Mouse (Mus musculus) hindbrain, embryonic 11.5 days (tissue): ENCODE measurements around the gene Gm20388. TPM values are rescaled to one million over a fixed set of nuclear protein-coding genes. Genes with fewer than 3 reads are reported as not detected.

Experiments used
- ATAC-seq: fragments of 200-750 bp; cut with Nextera tagmentation; 2 replicates; pipeline ENCODE4 v1.8.0; 2017; ENCODE audit warnings: mild to moderate bottlenecking, moderate TSS enrichment, moderate library complexity; ENCODE audit not compliant: low FRiP score
- DNase-seq: peaks from one replicate; pipeline ENCODE4 v3.0.0-alpha.2; 2015; ENCODE audit warnings: low spot score
- H3K27ac ChIP-seq: fragments of 300-500 bp; sonication (generic); 2 replicates; pipeline ENCODE4 v1.5.1; 2014; ENCODE audit warnings: mild to moderate bottlenecking, low read depth, low read length
- H3K27me3 ChIP-seq: fragments of 300-500 bp; sonication (generic); 2 replicates; pipeline ENCODE4 v1.6.1; 2014; ENCODE audit warnings: mild to moderate bottlenecking, low read length, moderate library complexity, mixed read lengths; ENCODE audit not compliant: control insufficient read depth, insufficient read depth
- H3K36me3 ChIP-seq: fragments of 300-500 bp; sonication (generic); 2 replicates; pipeline ENCODE4 v1.6.1; 2014; ENCODE audit warnings: mild to moderate bottlenecking, low read length, moderate library complexity, mixed read lengths; ENCODE audit not compliant: control insufficient read depth, insufficient read depth
- H3K4me1 ChIP-seq: fragments of 300-500 bp; sonication (generic); replicated peaks from 2 replicates; pipeline ENCODE4 v1.6.1; 2014; ENCODE audit warnings: low read length, mixed read lengths; ENCODE audit not compliant: control insufficient read depth, insufficient read depth
- H3K4me2 ChIP-seq: fragments of 300-500 bp; sonication (generic); replicated peaks from 2 replicates; pipeline ENCODE4 v1.6.1; 2014; ENCODE audit warnings: mild to moderate bottlenecking, low read depth, low read length
- H3K4me3 ChIP-seq: fragments of 300-500 bp; sonication (generic); 2 replicates; pipeline ENCODE4 v1.5.1; 2014; ENCODE audit warnings: low read depth, low read length
- H3K9ac ChIP-seq: fragments of 300-500 bp; sonication (generic); 2 replicates; pipeline ENCODE4 v1.6.1; 2014; ENCODE audit warnings: low read depth, low read length
- H3K9me3 ChIP-seq: fragments of 300-500 bp; sonication (generic); 2 replicates; pipeline ENCODE4 v1.6.1; 2016; ENCODE audit warnings: low read length; ENCODE audit not compliant: control insufficient read depth
- WGBS: fragments of 180-500 bp; shearing (Covaris S2); extraction: QIAGEN DNeasy Blood & Tissue Kit; methylation state at CpG from one replicate; pipeline ENCODE4 v1.1.7; 2014; 5-methylcytosine and 5-hydroxymethylcytosine counted together
- polyA plus RNA-seq: library from polyadenylated mRNA; unstranded; fragments of >200 nt; fragmentation: Nextera tagmentation; extraction: Ambion mirVana; gene quantifications from 2 replicates; pipeline ENCODE4 v1.2.1, GENCODE M21; 2014

Gm20388 gene
- polyA plus RNA-seq, 1 experiment from 2014 or later = 11.8 TPM

DNA sequence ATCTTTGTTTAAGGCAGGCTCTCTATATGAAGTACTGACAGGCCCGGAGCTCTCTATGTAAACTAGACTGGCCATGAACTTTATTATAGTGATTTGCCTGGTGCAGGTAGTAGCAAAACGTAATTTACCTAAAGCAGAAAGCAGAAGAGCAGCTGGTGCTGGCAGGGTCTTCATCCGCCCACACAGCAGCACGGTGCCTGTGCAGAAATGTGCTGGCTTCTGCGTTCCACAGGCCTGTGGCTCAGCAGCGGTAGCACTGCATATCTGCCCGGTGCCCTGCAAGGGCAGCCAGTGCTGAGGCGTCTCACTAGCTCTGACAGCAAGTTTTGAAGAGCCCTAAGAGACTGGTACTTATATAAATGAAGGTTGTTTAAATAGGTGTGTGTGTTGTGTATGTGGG, 44.7 kb downstream of the Gm20388 start:
- ATAC-seq = no peak
- Histone ChIP-seq H3K9me3 (no peaks in the 10 kb centered on the region), H3K9ac (no peak overlapping the region), H3K4me2 (no peak overlapping the region), H3K4me3 (no peak overlapping the region), H3K36me3 (peaks cover 23% of the 10 kb centered on the region), H3K27me3 (no peaks in the 10 kb centered on the region), H3K4me1 (no peaks in the 10 kb centered on the region), H3K27ac (no peak overlapping the region)
- 97% methylated on average over 8 of the region's 8 CpGs for WGBS
- DNase-seq = no peak

- H3K9ac ChIP-seq = no peak overlapping the region
- WGBS = 92% methylated on average over 10 of the region's 10 CpGs
- no peaks in the 10 kb centered on the region for H3K9me3 ChIP-seq
- H3K4me3 ChIP-seq = no peak overlapping the region
- ATAC-seq = no peak
- H3K27ac ChIP-seq = no peak overlapping the region
- no peak overlapping the region for H3K4me2 ChIP-seq
- no peak for DNase-seq
- H3K27me3 ChIP-seq = no peaks in the 10 kb centered on the region
- H3K4me1 ChIP-seq = no peaks in the 10 kb centered on the region
- peaks cover 17% of the 10 kb centered on the region for H3K36me3 ChIP-seq
Observed at GRCm38 (mm10) chr8:119958076-119958475, 47.4 kb downstream of the Gm20388 start.

DNA sequence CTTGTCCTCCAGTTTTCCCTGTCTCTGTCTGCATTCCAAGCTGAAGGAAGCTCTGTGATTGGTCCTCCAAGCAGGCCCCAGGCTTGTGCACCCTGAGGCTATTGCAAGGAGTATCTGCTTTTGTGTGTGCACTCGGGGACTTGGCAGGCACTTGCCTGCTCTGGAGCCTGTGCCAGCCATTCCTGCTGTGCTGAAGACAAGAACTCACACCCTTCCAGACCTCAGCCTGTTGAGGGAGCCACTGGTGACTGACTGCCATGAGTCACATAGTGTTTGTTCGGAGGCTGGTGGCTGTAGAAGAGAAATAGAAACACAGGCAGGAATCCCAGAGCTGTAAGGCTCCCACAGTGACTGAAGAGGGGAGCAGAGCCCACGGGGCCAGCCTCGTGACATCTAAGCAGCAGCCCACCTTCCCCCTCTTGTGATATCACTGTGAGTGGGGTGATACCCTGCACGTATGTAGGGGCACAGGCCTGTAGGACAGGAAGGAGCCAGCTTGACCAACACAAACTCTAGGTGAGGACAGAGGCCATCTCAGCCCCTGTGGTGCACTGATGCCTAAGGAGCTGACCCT, 50.0 kb downstream of the Gm20388 start:
- Histone ChIP-seq H3K27me3 (no peaks in the 10 kb centered on the region), H3K9ac (no peak overlapping the region), H3K4me2 (no peak overlapping the region), H3K4me1 (no peaks in the 10 kb centered on the region), H3K9me3 (no peaks in the 10 kb centered on the region), H3K36me3 (peaks cover 7% of the 10 kb centered on the region), H3K27ac (no peak overlapping the region), H3K4me3 (no peak overlapping the region)
- WGBS = 62% methylated on average over 5 of the region's 5 CpGs
- no peak for ATAC-seq
- no peak for DNase-seq

GRCm38 (mm10) chr8:119964859-119965258, 54.2 kb downstream of the Gm20388 start:
- Histone ChIP-seq H3K27me3 (no peaks in the 10 kb centered on the region), H3K4me1 (no peaks in the 10 kb centered on the region), H3K9ac (no peak overlapping the region), H3K36me3 (no peaks in the 10 kb centered on the region), H3K9me3 (no peaks in the 10 kb centered on the region), H3K4me2 (no peak overlapping the region), H3K4me3 (no peak overlapping the region), H3K27ac (no peak overlapping the region)
- no peak for DNase-seq
- no peak for ATAC-seq
- 84% methylated on average over 4 of the region's 4 CpGs for WGBS

- no peaks in the 10 kb centered on the region for H3K4me1 ChIP-seq
- no peak overlapping the region for H3K27ac ChIP-seq
- WGBS = 85% methylated on average over 9 of the region's 9 CpGs
- DNase-seq (no peak), ATAC-seq (no peak)
- H3K9ac ChIP-seq = no peak overlapping the region
- no peaks in the 10 kb centered on the region for H3K27me3 ChIP-seq
- no peaks in the 10 kb centered on the region for H3K9me3 ChIP-seq
- no peak overlapping the region for H3K4me2 ChIP-seq
- no peak overlapping the region for H3K4me3 ChIP-seq
- H3K36me3 ChIP-seq = no peaks in the 10 kb centered on the region
Observed at GRCm38 (mm10) chr8:119967435-119967834, 56.8 kb downstream of the Gm20388 start.

DNA sequence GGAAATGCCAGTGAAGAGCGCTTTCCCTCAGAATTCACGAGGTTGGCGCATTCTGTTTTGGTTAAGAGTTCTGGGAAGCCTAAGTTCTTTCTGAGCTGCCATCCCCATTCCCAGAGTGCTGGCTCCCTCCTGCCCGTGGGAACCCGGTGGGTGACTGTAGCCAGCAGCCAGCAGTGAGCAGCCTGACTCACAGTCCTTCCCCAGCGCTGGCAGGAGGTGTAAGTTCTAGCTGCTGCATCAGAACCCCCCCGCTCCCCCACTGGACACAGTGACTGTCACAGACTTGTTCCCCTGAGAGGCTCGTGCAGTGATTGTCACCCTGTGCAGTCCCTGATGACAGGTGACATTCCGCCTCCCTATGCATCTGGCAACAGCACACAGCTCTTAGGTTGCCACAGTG, 59.5 kb downstream of the Gm20388 start:
- 78% methylated on average over 9 of the region's 9 CpGs for WGBS
- Histone ChIP-seq H3K27me3 (no peaks in the 10 kb centered on the region), H3K4me2 (no peak overlapping the region), H3K4me3 (no peak overlapping the region), H3K36me3 (no peaks in the 10 kb centered on the region), H3K27ac (no peak overlapping the region), H3K9me3 (no peaks in the 10 kb centered on the region), H3K4me1 (no peaks in the 10 kb centered on the region), H3K9ac (no peak overlapping the region)
- DNase-seq = no peak
- no peak for ATAC-seq

- no peaks in the 10 kb centered on the region for H3K36me3 ChIP-seq
- H3K27me3 ChIP-seq = no peaks in the 10 kb centered on the region
- no peak overlapping the region for H3K4me2 ChIP-seq
- no peak for ATAC-seq
- H3K9ac ChIP-seq = no peak overlapping the region
- WGBS = 77% methylated on average over 12 of the region's 12 CpGs
- H3K4me1 ChIP-seq = no peaks in the 10 kb centered on the region
- H3K4me3 ChIP-seq = no peak overlapping the region
- H3K9me3 ChIP-seq = no peaks in the 10 kb centered on the region
- no peak for DNase-seq
- H3K27ac ChIP-seq = no peak overlapping the region
Observed at GRCm38 (mm10) chr8:119972558-119972957, 61.9 kb downstream of the Gm20388 start.

- DNase-seq = no peak
- no peaks in the 10 kb centered on the region for H3K36me3 ChIP-seq
- H3K9ac ChIP-seq = no peak overlapping the region
- H3K9me3 ChIP-seq = no peaks in the 10 kb centered on the region
- H3K4me2 ChIP-seq = no peak overlapping the region
- H3K27me3 ChIP-seq = no peaks in the 10 kb centered on the region
- no peaks in the 10 kb centered on the region for H3K4me1 ChIP-seq
- WGBS = 56% methylated on average over 11 of the region's 11 CpGs
- H3K4me3 ChIP-seq = no peak overlapping the region
- no peak overlapping the region for H3K27ac ChIP-seq
- no peak for ATAC-seq
Observed at GRCm38 (mm10) chr8:119978770-119979381, 68.2 kb downstream of the Gm20388 start.

DNA sequence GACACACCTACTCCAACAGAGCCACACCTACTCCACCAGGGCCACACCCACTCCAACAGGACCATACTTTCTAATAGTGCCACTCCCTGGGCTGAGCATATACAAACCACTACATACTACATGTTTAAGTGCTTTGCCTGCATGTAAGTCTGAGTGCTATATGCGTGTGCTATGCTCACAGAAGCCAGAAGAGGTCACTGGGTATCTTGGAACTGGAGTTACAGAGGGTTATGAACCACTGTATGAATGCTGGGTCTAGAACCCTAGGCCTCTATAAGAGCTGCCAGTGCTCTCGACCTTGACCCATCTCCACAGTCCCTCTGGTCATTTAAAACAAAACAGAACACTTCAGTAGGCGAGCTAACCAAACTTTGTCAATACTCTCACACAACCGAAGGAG, 70.6 kb downstream of the Gm20388 start:
- H3K4me3 ChIP-seq = no peak overlapping the region
- 65% methylated on average over 4 of the region's 4 CpGs for WGBS
- ATAC-seq (no peak), DNase-seq (no peak)
- no peaks in the 10 kb centered on the region for H3K4me1 ChIP-seq
- no peak overlapping the region for H3K9ac ChIP-seq
- no peaks in the 10 kb centered on the region for H3K9me3 ChIP-seq
- no peak overlapping the region for H3K4me2 ChIP-seq
- H3K36me3 ChIP-seq = no peaks in the 10 kb centered on the region
- H3K27me3 ChIP-seq = no peaks in the 10 kb centered on the region
- no peak overlapping the region for H3K27ac ChIP-seq
